Mouse (Mus musculus) brain, embryonic 14.5 days (tissue): ENCODE measurements around the gene Nyap2.
A peak's percentile ranks its signal among the peaks of the same experiment; 100 is the strongest.

Experiments used
- CTCF ChIP-seq: fragments of 200-500 bp; IDR thresholded peaks from 2 replicates; pipeline ENCODE4 v1.5.1; 2012; ENCODE audit warnings: inconsistent platforms, mild to moderate bottlenecking, moderate library complexity, borderline replicate concordance; ENCODE audit not compliant: insufficient read depth, insufficient read length; ENCODE audit errors: extremely low read depth
- POLR2A ChIP-seq: fragments of 200-500 bp; IDR thresholded peaks from 2 replicates; pipeline ENCODE4 v1.6.1; 2012; ENCODE audit warnings: mild to moderate bottlenecking, inconsistent platforms, borderline replicate concordance; ENCODE audit not compliant: poor library complexity, insufficient read depth, insufficient read length, severe bottlenecking; ENCODE audit errors: extremely low read depth

DNA sequence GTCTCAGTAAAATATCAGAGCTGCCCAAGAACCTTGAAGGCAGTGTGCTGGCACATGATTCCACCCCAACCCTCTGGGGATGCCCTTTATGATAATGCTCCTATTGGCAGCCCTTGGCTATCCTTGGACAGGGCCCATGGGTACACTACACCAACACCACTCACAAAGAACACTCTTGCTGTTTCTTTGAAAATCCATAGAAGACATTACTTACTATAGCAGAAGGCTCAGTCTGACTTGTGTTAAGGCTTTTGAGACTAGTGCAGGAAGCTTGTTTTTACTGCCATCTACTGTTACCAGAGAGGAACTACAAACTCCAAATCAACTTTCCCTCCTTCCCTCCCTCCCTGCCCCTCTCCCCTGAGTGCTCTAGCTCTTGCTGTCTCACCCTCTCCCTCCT lies 210.3 kb downstream of the Nyap2 start:
- TF ChIP-seq CTCF (peak; percentile 60), POLR2A (no peak)
